Mouse (Mus musculus) kidney, embryonic 14.5 days (tissue): ENCODE results near the gene Cyp27b1. TPM values are rescaled to one million over a fixed set of nuclear protein-coding genes. Genes with fewer than 3 reads are reported as not detected.

ENCODE experiments used
- ATAC-seq: fragments of 200-750 bp; cut with Nextera tagmentation; 2 replicates; pipeline ENCODE4 v1.8.0; 2017; ENCODE audit warnings: moderate number of reproducible peaks, mild to moderate bottlenecking, moderate TSS enrichment, moderate library complexity; ENCODE audit not compliant: low FRiP score, low TSS enrichment
- H3K27ac ChIP-seq: fragments of 300-500 bp; sonication (generic); 2 replicates; pipeline ENCODE4 v1.5.1; 2014; ENCODE audit warnings: low read depth, mild to moderate bottlenecking, low read length, moderate library complexity, mixed read lengths
- H3K27me3 ChIP-seq: fragments of 300-500 bp; sonication (generic); 2 replicates; pipeline ENCODE4 v1.6.1; 2014; ENCODE audit warnings: mild to moderate bottlenecking, low read length; ENCODE audit not compliant: control insufficient read depth, insufficient read depth
- H3K36me3 ChIP-seq: fragments of 300-500 bp; sonication (generic); 2 replicates; pipeline ENCODE4 v1.6.1; 2014; ENCODE audit warnings: low read length, mixed read lengths; ENCODE audit not compliant: control insufficient read depth, insufficient read depth
- H3K4me1 ChIP-seq: fragments of 300-500 bp; sonication (generic); 2 replicates; pipeline ENCODE4 v1.6.1; 2014; ENCODE audit warnings: low read length, mixed read lengths; ENCODE audit not compliant: control insufficient read depth, insufficient read depth
- H3K4me2 ChIP-seq: fragments of 300-500 bp; sonication (generic); replicated peaks from 2 replicates; pipeline ENCODE4 v1.6.1; 2014; ENCODE audit warnings: low read depth, mild to moderate bottlenecking, low read length
- H3K4me3 ChIP-seq: fragments of 300-500 bp; sonication (generic); 2 replicates; pipeline ENCODE4 v1.5.1; 2014; ENCODE audit warnings: mild to moderate bottlenecking, low read length
- H3K9ac ChIP-seq: fragments of 300-500 bp; sonication (generic); 2 replicates; pipeline ENCODE4 v1.6.1; 2014; ENCODE audit warnings: low read depth, mild to moderate bottlenecking, low read length, moderate library complexity
- H3K9me3 ChIP-seq: fragments of 300-500 bp; sonication (generic); 2 replicates; pipeline ENCODE4 v1.6.1; 2016; ENCODE audit warnings: low read length; ENCODE audit not compliant: control insufficient read depth
- WGBS: fragments of 180-500 bp; shearing (Covaris S2); extraction: QIAGEN DNeasy Blood & Tissue Kit; methylation state at CpG from one replicate; pipeline ENCODE4 v1.1.7; 2014; 5-methylcytosine and 5-hydroxymethylcytosine counted together
- polyA plus RNA-seq: library from polyadenylated mRNA; unstranded; fragments of >200 nt; fragmentation: Nextera tagmentation; extraction: Ambion mirVana; gene quantifications from 2 replicates; pipeline ENCODE4 v1.2.1, GENCODE M21; 2014

Gene Cyp27b1
- polyA plus RNA-seq, 1 experiment from 2014 or later = 0.41 TPM

DNA sequence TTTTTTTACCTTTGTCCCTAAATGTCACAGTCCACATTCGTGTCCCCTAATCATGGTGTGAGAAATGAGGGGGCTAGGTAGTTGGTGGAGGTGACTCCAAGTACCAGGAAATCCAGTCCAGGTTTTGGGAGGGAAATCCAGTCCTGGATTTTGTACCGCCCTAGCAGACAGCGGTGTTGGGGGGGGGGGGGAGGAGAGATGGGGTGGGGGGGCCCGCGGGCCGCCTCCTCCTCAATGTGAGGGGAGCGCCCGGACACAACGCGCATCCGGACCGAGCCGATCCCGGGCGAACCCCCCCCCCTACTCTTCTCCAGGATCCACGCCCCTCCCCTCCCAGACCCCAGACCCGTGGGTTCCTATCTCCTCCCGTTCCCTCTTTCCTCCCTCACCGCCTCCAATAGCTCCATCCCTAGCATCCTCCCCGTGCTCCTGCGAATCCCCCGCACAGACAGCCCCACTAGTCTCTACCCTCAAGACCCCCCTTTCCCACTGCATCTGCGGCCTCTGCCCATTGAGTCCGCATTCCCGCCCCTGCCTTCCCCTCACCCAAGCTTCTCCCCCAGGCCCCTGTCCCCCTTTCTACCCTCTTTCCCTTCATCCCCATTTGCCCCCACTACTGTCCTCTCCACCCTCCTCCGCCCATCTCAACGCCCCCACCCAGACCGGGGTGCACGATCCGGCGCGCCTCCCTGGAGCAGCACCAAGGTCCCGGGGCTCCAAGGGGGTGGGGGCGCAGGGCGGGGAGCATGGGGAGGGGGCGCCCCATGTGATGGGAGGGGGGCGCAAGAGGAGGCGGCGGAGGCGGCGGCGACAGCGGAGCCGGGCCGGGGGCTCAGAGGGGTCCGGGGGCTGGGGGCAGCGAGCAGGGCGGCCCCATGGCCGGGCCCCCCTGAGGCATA lies 30.9 kb downstream of the Cyp27b1 start:
- Histone ChIP-seq H3K27ac (no peak overlapping the region), H3K27me3 (peaks cover 76% of the 10 kb centered on the region)
- 1% methylated on average over 35 of the region's 49 CpGs for WGBS

DNA sequence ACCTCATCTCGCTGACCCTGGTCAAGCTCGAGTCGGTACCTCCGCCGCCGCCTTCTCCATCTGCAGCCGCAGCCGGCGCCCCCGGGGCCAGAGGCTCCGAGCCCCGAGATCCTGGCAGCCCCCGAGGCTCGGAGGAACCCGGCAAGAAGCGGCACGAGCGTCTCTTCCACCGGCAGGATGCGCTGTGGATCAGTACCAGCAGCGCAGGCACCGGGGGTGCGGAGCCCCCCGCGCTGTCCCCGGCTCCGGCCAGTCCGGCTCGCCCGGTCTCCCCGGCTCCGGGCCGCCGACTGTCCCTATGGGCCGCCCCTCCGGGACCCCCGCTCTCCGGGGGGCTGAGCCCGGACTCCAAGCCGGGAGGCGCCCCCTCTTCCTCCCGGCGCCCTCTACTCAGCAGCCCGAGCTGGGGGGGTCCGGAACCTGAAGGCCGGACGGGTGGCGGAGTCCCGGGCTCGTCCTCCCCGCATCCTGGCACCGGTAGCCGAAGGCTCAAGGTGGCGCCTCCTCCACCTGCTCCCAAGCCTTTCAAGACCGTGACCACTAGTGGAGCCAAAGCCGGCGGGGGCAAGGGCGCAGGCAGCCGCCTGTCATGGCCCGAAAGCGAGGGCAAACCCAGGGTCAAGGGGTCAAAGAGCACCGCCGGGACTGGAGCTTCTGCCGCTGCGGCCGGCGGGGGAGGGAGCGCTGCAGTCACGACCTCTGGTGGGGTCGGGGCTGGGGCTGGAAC lies 31.8 kb downstream of the Cyp27b1 start:
- WGBS = 2% methylated on average over 58 of the region's 70 CpGs
- Histone ChIP-seq H3K4me3 (peak overlapping the region; percentile 51), H3K36me3 (no peaks in the 10 kb centered on the region), H3K9me3 (no peaks in the 10 kb centered on the region), H3K9ac (peak overlapping the region; percentile 53), H3K4me2 (peak overlapping the region; percentile 96), H3K27me3 (peaks cover 76% of the 10 kb centered on the region), H3K27ac (no peak overlapping the region), H3K4me1 (peaks cover 28% of the 10 kb centered on the region)
- 0 out of 2 replicates have a peak, but pooled peaks have one; percentile 10 for ATAC-seq

More for the DNA sequence above, 30.9 kb downstream of the Cyp27b1 start:
- H3K36me3 ChIP-seq = no peaks in the 10 kb centered on the region
- H3K4me2 ChIP-seq = peak overlapping the region; percentile 96
- peak; percentile 38 for ATAC-seq
- H3K9ac ChIP-seq = peak overlapping the region; percentile 53
- no peaks in the 10 kb centered on the region for H3K9me3 ChIP-seq
- H3K4me3 ChIP-seq = peak overlapping the region; percentile 51
- H3K4me1 ChIP-seq = peaks cover 28% of the 10 kb centered on the region

DNA sequence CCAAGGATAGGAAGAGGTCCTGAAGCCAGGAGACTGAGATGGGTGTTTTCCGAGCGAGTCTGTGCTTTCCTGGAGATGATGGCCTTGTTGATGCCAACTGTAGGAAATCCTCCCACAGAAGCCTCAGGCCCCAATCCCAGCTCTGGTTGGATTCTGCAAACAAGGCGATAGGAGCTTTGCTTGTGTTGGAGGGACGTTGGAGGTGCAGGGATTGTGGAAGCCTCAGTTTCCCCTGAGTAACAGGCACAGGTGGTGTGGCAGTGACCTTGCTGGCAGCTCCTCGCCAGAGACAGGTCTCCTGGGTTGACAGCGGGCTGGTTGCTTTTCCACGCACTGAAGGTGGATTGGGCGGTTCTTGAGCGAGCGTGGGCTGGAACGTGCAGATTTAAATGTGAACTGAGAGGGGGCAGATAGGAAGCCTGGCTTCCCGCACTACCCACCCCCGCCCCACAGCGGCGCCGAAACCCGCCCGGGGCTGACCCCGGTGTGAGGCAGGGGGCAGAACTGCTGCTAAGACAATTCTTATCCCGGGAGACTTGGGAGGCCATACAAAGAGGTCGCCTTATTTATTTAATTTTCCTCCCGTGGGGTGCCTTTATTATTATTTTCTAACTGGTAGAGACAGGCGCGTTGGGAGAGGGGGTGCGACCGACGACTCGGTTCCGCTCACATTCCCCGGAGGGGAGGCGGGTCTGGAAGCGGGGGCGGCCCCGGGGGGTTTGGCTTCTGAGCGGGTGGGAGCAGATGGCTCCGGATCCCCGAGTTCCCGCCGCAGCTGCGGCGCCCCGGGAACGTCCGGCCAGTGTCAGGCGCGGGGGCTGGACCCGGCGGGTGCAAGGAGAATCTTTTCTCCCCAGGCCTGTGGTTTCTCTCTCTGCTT lies 33.1 kb downstream of the Cyp27b1 start:
- H3K9ac ChIP-seq = 0 out of 2 replicates have a peak overlapping the region, but pooled peaks have one; percentile 13
- no peak for ATAC-seq
- H3K4me2 ChIP-seq = peak overlapping the region; percentile 48
- no peaks in the 10 kb centered on the region for H3K9me3 ChIP-seq
- no peak overlapping the region for H3K27ac ChIP-seq
- peaks cover 72% of the 10 kb centered on the region for H3K27me3 ChIP-seq
- 2% methylated on average over 48 of the region's 48 CpGs for WGBS
- H3K4me3 ChIP-seq = peak overlapping the region; percentile 29
- H3K36me3 ChIP-seq = no peaks in the 10 kb centered on the region
- peaks cover 28% of the 10 kb centered on the region for H3K4me1 ChIP-seq

DNA sequence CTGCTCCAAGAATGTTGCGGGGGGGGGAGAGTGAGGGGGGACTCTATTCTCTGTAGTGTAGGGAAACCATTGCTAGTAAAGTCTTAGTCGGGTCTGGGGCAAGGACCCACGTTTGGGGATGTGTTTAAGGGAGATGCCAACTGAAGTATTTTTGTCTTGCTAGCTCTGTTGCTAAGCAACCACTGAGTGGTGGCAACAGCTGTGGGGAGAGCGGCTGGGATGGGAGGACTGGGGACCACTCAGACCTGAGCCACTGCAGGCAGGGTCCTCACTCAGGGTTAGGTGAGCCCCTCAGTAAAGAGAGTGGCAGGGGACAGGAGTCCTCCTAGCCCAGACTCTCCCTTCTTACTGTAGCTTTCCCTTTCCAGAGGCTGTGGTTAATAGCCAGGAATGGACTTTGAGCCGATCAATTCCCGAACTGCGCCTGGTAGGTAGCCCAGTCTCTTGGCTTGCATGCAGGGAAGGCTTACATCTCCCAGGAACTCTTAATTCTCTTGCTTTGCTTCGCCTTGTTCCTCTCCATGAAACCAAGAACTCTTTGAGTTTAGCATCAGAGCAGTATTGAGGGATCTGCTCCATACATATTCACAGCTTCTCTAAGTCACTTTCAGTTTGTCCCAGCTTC lies 34.1 kb downstream of the Cyp27b1 start:
- ATAC-seq = no peak
- H3K4me3 ChIP-seq = peak overlapping the region; percentile 29

DNA sequence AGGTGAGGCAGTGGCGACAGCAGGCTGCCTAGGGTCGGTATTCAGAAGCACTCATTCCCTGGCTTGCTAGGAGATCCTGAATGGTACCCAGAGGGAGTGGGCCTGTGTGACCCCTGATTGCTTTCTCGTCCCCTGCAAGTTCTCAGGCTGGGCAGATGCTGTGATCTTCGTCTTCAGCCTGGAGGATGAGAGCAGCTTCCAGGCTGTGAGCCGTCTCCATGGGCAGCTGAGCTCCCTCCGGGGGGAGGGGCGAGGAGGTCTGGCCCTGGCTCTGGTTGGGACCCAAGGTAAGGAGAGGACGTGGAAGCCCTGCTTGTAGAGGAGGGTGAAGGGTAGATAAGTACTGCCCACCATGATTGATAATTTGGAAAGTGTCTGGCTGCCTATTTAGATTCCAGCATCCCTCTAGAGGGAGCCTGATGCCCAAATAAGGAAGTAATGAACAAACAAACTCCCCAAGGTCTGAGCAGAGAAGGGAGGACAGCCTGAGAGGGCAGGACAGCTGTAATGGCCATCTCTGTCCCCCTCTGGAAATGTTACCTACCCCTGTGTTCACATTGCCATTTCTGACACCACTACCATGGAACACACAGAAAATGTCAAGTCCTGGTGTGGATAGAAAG lies 35.4 kb downstream of the Cyp27b1 start:
- Histone ChIP-seq H3K27ac (no peak overlapping the region), H3K4me3 (no peak overlapping the region), H3K27me3 (peaks cover 55% of the 10 kb centered on the region), H3K4me1 (peaks cover 25% of the 10 kb centered on the region), H3K36me3 (no peaks in the 10 kb centered on the region), H3K4me2 (no peak overlapping the region), H3K9me3 (no peaks in the 10 kb centered on the region), H3K9ac (no peak overlapping the region)
- WGBS = 26% methylated on average over 8 of the region's 8 CpGs
- ATAC-seq = no peak

More for the DNA sequence above, 34.1 kb downstream of the Cyp27b1 start:
- no peak overlapping the region for H3K4me2 ChIP-seq
- no peak overlapping the region; the same call in 1 of the 2 replicates for H3K9ac ChIP-seq
- no peaks in the 10 kb centered on the region for H3K9me3 ChIP-seq
- no peak overlapping the region for H3K27ac ChIP-seq
- no peaks in the 10 kb centered on the region for H3K36me3 ChIP-seq
- peaks cover 28% of the 10 kb centered on the region for H3K4me1 ChIP-seq
- 28% methylated on average over 8 of the region's 8 CpGs for WGBS
- H3K27me3 ChIP-seq = peaks cover 63% of the 10 kb centered on the region

DNA sequence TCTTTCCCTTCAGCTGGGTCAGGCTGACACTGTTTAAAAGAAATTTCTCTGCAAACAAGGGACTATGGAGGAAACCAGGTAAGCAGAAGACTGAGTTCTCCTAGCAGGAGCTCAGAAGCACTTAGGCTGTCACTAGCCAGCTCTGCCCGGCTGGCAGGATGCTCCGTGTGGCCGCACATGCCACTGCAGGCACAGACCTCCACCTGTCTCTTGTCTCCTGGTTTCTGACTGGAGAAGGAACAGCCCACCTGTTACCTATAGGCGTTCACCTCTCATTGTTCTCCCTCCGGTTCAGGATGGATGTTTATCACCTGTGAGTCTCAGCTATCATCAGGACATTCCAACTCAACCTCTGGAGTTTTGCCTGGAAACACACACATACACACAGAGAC lies 35.9 kb downstream of the Cyp27b1 start:
- no peak overlapping the region for H3K4me3 ChIP-seq
- no peak for ATAC-seq
- H3K27me3 ChIP-seq = peaks cover 51% of the 10 kb centered on the region
- H3K9me3 ChIP-seq = no peaks in the 10 kb centered on the region
- peaks cover 24% of the 10 kb centered on the region for H3K4me1 ChIP-seq
- H3K27ac ChIP-seq = no peak overlapping the region
- H3K9ac ChIP-seq = no peak overlapping the region
- no peak overlapping the region for H3K4me2 ChIP-seq
- no peaks in the 10 kb centered on the region for H3K36me3 ChIP-seq
- 46% methylated on average over 5 of the region's 5 CpGs for WGBS

DNA sequence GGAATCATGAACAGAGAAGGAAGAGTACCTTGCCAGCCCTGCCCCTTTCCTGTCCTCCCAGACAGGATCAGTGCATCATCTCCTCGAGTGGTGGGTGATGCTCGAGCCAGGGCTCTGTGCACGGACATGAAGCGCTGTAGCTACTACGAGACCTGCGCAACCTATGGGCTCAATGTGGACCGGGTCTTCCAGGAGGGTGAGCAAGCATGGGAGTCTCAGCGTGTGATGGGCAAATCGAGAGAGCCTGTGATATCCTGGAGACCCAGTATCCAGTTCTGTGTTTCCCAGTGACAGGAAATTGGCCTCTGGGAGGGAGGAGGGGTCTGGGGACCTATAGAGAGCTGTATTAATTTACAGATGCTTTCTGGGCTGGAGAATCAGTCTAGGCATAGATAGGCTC lies 37.0 kb downstream of the Cyp27b1 start:
- H3K9ac ChIP-seq = no peak overlapping the region
- H3K4me1 ChIP-seq = peaks cover 13% of the 10 kb centered on the region
- no peak for ATAC-seq
- H3K27me3 ChIP-seq = peaks cover 51% of the 10 kb centered on the region
- H3K27ac ChIP-seq = no peak overlapping the region
- no peaks in the 10 kb centered on the region for H3K36me3 ChIP-seq
- H3K9me3 ChIP-seq = no peaks in the 10 kb centered on the region
- H3K4me3 ChIP-seq = no peak overlapping the region
- WGBS = 81% methylated on average over 9 of the region's 9 CpGs
- no peak overlapping the region for H3K4me2 ChIP-seq

DNA sequence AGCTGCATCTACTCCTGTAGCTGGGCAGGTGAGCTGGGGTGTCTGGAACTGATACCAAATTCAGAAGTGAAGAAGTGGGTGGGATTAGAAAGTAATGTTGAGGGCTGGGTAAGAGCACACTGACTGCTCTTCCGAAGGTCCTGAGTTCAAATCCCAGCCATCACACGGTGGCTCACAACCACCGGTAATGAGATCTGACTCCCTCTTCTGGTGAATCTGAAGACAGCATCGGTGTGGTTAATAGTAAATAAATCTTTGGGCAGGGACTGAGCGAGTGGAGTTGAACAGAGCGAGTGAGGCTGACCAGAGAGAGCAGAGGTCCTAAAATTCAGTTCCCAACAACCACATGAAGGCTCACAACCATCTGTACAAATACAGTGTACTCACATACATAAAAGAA lies 37.6 kb downstream of the Cyp27b1 start:
- no peak for ATAC-seq
- no peak overlapping the region for H3K9ac ChIP-seq
- no peaks in the 10 kb centered on the region for H3K36me3 ChIP-seq
- peaks cover 51% of the 10 kb centered on the region for H3K27me3 ChIP-seq
- no peak overlapping the region for H3K27ac ChIP-seq
- H3K4me2 ChIP-seq = no peak overlapping the region
- H3K9me3 ChIP-seq = no peaks in the 10 kb centered on the region
- WGBS = 67% methylated on average over 6 of the region's 6 CpGs
- no peak overlapping the region for H3K4me3 ChIP-seq
- peaks cover 12% of the 10 kb centered on the region for H3K4me1 ChIP-seq
